Mouse (Mus musculus) liver, embryonic 16.5 days (tissue): ENCODE measurements around the gene Hist1h3d. TPM values are rescaled to one million over a fixed set of nuclear protein-coding genes. Genes with fewer than 3 reads are reported as not detected.
A peak's percentile ranks its signal among the peaks of the same experiment; 100 is the strongest.
"Not testable (repeated sequence)": the region's sequence is repeated elsewhere in the genome, so short reads cannot be mapped to it uniquely, and the experiment has no call there.

ENCODE experiments used
- ATAC-seq: fragments of 200-750 bp; cut with Nextera tagmentation; 2 replicates; pipeline ENCODE4 v1.8.0; 2017; ENCODE audit warnings: low read depth, mild to moderate bottlenecking, moderate number of reproducible peaks, moderate library complexity
- H3K27ac ChIP-seq: fragments of 300-500 bp; sonication (generic); 2 replicates; pipeline ENCODE4 v1.5.1; 2014; ENCODE audit warnings: mild to moderate bottlenecking, low read length
- H3K27me3 ChIP-seq: fragments of 300-500 bp; sonication (generic); 2 replicates; pipeline ENCODE4 v1.6.1; 2014; ENCODE audit warnings: low read depth, low read length, mixed read lengths; ENCODE audit not compliant: control insufficient read depth, insufficient read depth
- H3K36me3 ChIP-seq: fragments of 300-500 bp; sonication (generic); 2 replicates; pipeline ENCODE4 v1.6.1; 2014; ENCODE audit warnings: mild to moderate bottlenecking; ENCODE audit not compliant: control insufficient read depth, insufficient read depth
- H3K4me1 ChIP-seq: fragments of 300-500 bp; sonication (generic); 2 replicates; pipeline ENCODE4 v1.6.1; 2014; ENCODE audit warnings: low read depth, low read length, mixed read lengths; ENCODE audit not compliant: control insufficient read depth
- H3K4me2 ChIP-seq: fragments of 300-500 bp; sonication (generic); 2 replicates; pipeline ENCODE4 v1.6.1; 2014; ENCODE audit warnings: low read depth, low read length, mixed read lengths
- H3K4me3 ChIP-seq: fragments of 300-500 bp; sonication (generic); 2 replicates; pipeline ENCODE4 v1.5.1; 2014; ENCODE audit warnings: low read depth, mild to moderate bottlenecking, low read length
- H3K9ac ChIP-seq: fragments of 300-500 bp; sonication (generic); 2 replicates; pipeline ENCODE4 v1.6.1; 2014; ENCODE audit warnings: low read depth, low read length
- H3K9me3 ChIP-seq: fragments of 300-500 bp; sonication (generic); replicated peaks from 2 replicates; pipeline ENCODE4 v1.6.1; 2016; ENCODE audit warnings: low read length; ENCODE audit not compliant: control insufficient read depth
- WGBS: fragments of 180-500 bp; shearing (Covaris S2); extraction: QIAGEN DNeasy Blood & Tissue Kit; methylation state at CpG from one replicate; pipeline ENCODE4 v1.1.7; 2014; ENCODE audit not compliant: insufficient replicate concordance; 5-methylcytosine and 5-hydroxymethylcytosine counted together
- polyA plus RNA-seq: library from polyadenylated mRNA; unstranded; fragments of >200 nt; fragmentation: Nextera tagmentation; extraction: Ambion mirVana; gene quantifications from 2 replicates; pipeline ENCODE4 v1.2.1, GENCODE M21; 2015

The Hist1h3d gene
- polyA plus RNA-seq, 1 experiment from 2014 or later, result 7.7 TPM

GRCm38 (mm10) chr13:23532262-23533075, 43.1 kb upstream of the Hist1h3d start:
- H3K36me3 ChIP-seq, result no peaks in the 10 kb centered on the region
- peak overlapping the region; percentile 64 for H3K4me2 ChIP-seq
- WGBS, result 15% methylated on average over 9 of the region's 9 CpGs
- ATAC-seq, result no peak
- H3K4me3 ChIP-seq, result peak overlapping the region; percentile 65
- H3K27ac ChIP-seq, result peak overlapping the region; percentile 96
- no peaks in the 10 kb centered on the region for H3K27me3 ChIP-seq
- peak overlapping the region; percentile 78 for H3K9ac ChIP-seq
- H3K4me1 ChIP-seq, result peaks cover 22% of the 10 kb centered on the region
- no peaks in the 10 kb centered on the region for H3K9me3 ChIP-seq

- ATAC-seq, result peak; percentile 39
- Histone ChIP-seq H3K4me3 (peak within 1 kb of the TSS; percentile 65), H3K4me2 (peak within 1 kb of the TSS; percentile 64), H3K27ac (peak within 1 kb of the TSS; percentile 96), H3K4me1 (peaks cover 25% of the 10 kb centered on the region), H3K9ac (peak within 1 kb of the TSS; percentile 78)
- WGBS, result 0% methylated on average over 25 of the region's 53 CpGs
- not testable (repeated sequence) for H3K27me3 ChIP-seq, H3K9me3 ChIP-seq, H3K36me3 ChIP-seq
Observed at GRCm38 (mm10) chr13:23533560-23534367, 41.8 kb upstream of the Hist1h3d start, which contains the start of gene Hist1h2af. Hist1h2af (plus strand) TSS chr13:23533906.

GRCm38 (mm10) chr13:23534368-23535131, 41.0 kb upstream of the Hist1h3d start:
- Histone ChIP-seq H3K9me3 (no peaks in the 10 kb centered on the region), H3K27ac (peak overlapping the region; percentile 96), H3K4me3 (peak overlapping the region; percentile 65), H3K27me3 (no peaks in the 10 kb centered on the region), H3K36me3 (no peaks in the 10 kb centered on the region), H3K4me2 (peak overlapping the region; percentile 64), H3K9ac (peak overlapping the region; percentile 78), H3K4me1 (peaks cover 22% of the 10 kb centered on the region)
- ATAC-seq, result 0 out of 2 replicates have a peak, but pooled peaks have one; percentile 6
- WGBS, result 0% methylated on average over 15 of the region's 15 CpGs

- peak within 1 kb of the TSS; percentile 64 for H3K4me2 ChIP-seq
Observed at GRCm38 (mm10) chr13:23535137-23536075, 40.2 kb upstream of the Hist1h3d start, which contains the start of gene Hist1h3g. Hist1h3g (plus strand) TSS chr13:23535422.

GRCm38 (mm10) chr13:23536076-23536822, 39.3 kb upstream of the Hist1h3d start:
- Histone ChIP-seq H3K4me3 (peak overlapping the region; percentile 65), H3K27ac (peak overlapping the region; percentile 87), H3K36me3 (no peaks in the 10 kb centered on the region), H3K4me1 (peaks cover 29% of the 10 kb centered on the region), H3K27me3 (no peaks in the 10 kb centered on the region), H3K9me3 (no peaks in the 10 kb centered on the region), H3K4me2 (peak overlapping the region; percentile 64), H3K9ac (peak overlapping the region; percentile 84)
- no peak for ATAC-seq
- 14% methylated on average over 7 of the region's 7 CpGs for WGBS

More at GRCm38 (mm10) chr13:23535137-23536075, 40.2 kb upstream of the Hist1h3d start, which contains the start of gene Hist1h3g:
- not testable (repeated sequence) for H3K27me3 ChIP-seq, H3K36me3 ChIP-seq, H3K9me3 ChIP-seq
- peak; percentile 81 for ATAC-seq
- WGBS, result under 1% methylated on average over 42 of the region's 62 CpGs
- peak within 1 kb of the TSS; percentile 84 for H3K9ac ChIP-seq
- peaks cover 24% of the 10 kb centered on the region for H3K4me1 ChIP-seq
- H3K4me3 ChIP-seq, result peak within 1 kb of the TSS; percentile 65
- H3K27ac ChIP-seq, result peak within 1 kb of the TSS; percentile 96

GRCm38 (mm10) chr13:23537006-23537710, 38.4 kb upstream of the Hist1h3d start:
- Histone ChIP-seq H3K4me1 (peaks cover 28% of the 10 kb centered on the region), H3K36me3 (no peaks in the 10 kb centered on the region), H3K27ac (peak overlapping the region; percentile 57), H3K9ac (peak overlapping the region; percentile 74), H3K9me3 (no peaks in the 10 kb centered on the region), H3K27me3 (no peaks in the 10 kb centered on the region), H3K4me2 (peak overlapping the region; percentile 64), H3K4me3 (peak overlapping the region; percentile 50)
- 66% methylated on average over 3 of the region's 3 CpGs for WGBS
- no peak for ATAC-seq

GRCm38 (mm10) chr13:23538249-23538648, 37.3 kb upstream of the Hist1h3d start:
- peak overlapping the region; percentile 57 for H3K27ac ChIP-seq
- peak overlapping the region; percentile 64; the same call in 1 of the 2 replicates for H3K4me2 ChIP-seq
- no peaks in the 10 kb centered on the region for H3K36me3 ChIP-seq
- H3K9ac ChIP-seq, result peak overlapping the region; percentile 74; the same call in 1 of the 2 replicates
- H3K4me1 ChIP-seq, result peaks cover 20% of the 10 kb centered on the region
- no peaks in the 10 kb centered on the region for H3K27me3 ChIP-seq
- H3K9me3 ChIP-seq, result no peaks in the 10 kb centered on the region
- 70% methylated on average over 5 of the region's 5 CpGs for WGBS
- ATAC-seq, result no peak
- H3K4me3 ChIP-seq, result peak overlapping the region; percentile 50; the same call in 1 of the 2 replicates
